Mouse (Mus musculus): ENCODE measurements around the gene Ppp2r5e. TPM values are rescaled to one million over a fixed set of nuclear protein-coding genes. Genes with fewer than 3 reads are reported as not detected.

Gene Ppp2r5e
- polyA plus RNA-seq, 1 experiment from 2014 or later, result 24.0 TPM

Other genes starting within 250 kb of the Ppp2r5e start
- not detected in 2 replicates for gene Gphb5, start 179.5 kb downstream of the Ppp2r5e start, polyA plus RNA-seq (2015; fragmentation: Nextera tagmentation; extraction: Ambion mirVana)
- 8.4 and 9.3 TPM in 2 replicates for gene Wdr89, start 73.3 kb upstream of the Ppp2r5e start, polyA plus RNA-seq (2015; fragmentation: Nextera tagmentation; extraction: Ambion mirVana)
- 9.3 and 10.1 TPM in 2 replicates for gene Sgpp1, start 139.5 kb upstream of the Ppp2r5e start, polyA plus RNA-seq (2015; fragmentation: Nextera tagmentation; extraction: Ambion mirVana)
- gene Syne2, start 221.9 kb upstream of the Ppp2r5e start, polyA plus RNA-seq (2015; fragmentation: Nextera tagmentation; extraction: Ambion mirVana), result 137 TPM in 2 replicates

All from forebrain, embryonic 13.5 days (tissue).